10 mouse cellular contexts compared by ENCODE assay signal in genomic region chr13:114895896-114896295, GRCm38 (mm10). TPM values are rescaled to one million over a fixed set of nuclear protein-coding genes. Genes with fewer than 3 reads are reported as not detected.
DNase-seq lines count a peak whose midpoint lies in the region; ATAC-seq and TF ChIP-seq lines count a peak whose summit lies in the region.
"Had no signal": no experiment of that assay in that cellular context is flagged by ENCODE, and none has a peak within 500 bp of the region (broad histone marks: within the 10 kb centered on the region; RNA-seq: fewer than 3 reads in every experiment).

No protein-coding gene starts in this region.

- peak; percentile 97 for TF ChIP-seq EP300 in lung, postnatal 0 days (IDR thresholded peaks at IDR 0.05)

- peak; percentile 94 for ATAC-seq in inflammation-experienced regulatory T-cells, adult 6 months
- peak; percentile 82 for ATAC-seq in lung, postnatal 0 days
- ATAC-seq in frontal cortex, adult (ENCODE audit: low TSS enrichment), result no peak
- ATAC-seq in neural tube, embryonic 15.5 days (ENCODE audit: low FRiP score), result no peak

- H3K36me3 ChIP-seq in lung, postnatal 0 days (ENCODE audit: insufficient read depth, low read length), result no peaks in the 10 kb centered on the region
- H3K36me3 ChIP-seq in neural tube, embryonic 15.5 days, result no peaks in the 10 kb centered on the region
- H3K36me3 ChIP-seq: forebrain, embryonic 10.5 days; stomach, embryonic 15.5 days had no signal

- peak overlapping the region; percentile 74 for H3K27ac ChIP-seq in lung, postnatal 0 days (ENCODE audit: low read length)
- no peak overlapping the region for H3K27ac ChIP-seq in neural tube, embryonic 15.5 days (replicated peaks)
- H3K27ac ChIP-seq: forebrain, embryonic 10.5 days; stomach, embryonic 15.5 days had no signal

- no peak overlapping the region for H3K9ac ChIP-seq in lung, postnatal 0 days (replicated peaks; ENCODE audit: low read depth)
- H3K9ac ChIP-seq in neural tube, embryonic 15.5 days (replicated peaks), result no peak overlapping the region
- H3K9ac ChIP-seq: stomach, embryonic 15.5 days had no signal

- no peaks in the 10 kb centered on the region for H3K9me3 ChIP-seq in lung, postnatal 0 days (ENCODE audit: low read length)
- H3K9me3 ChIP-seq in neural tube, embryonic 15.5 days (replicated peaks), result no peaks in the 10 kb centered on the region
- H3K9me3 ChIP-seq: forebrain, embryonic 10.5 days; stomach, embryonic 15.5 days had no signal

- H3K4me2 ChIP-seq in lung, postnatal 0 days (replicated peaks; ENCODE audit: low read depth, low read length), result no peak overlapping the region
- H3K4me2 ChIP-seq in neural tube, embryonic 15.5 days, result no peak overlapping the region
- H3K4me2 ChIP-seq: stomach, embryonic 15.5 days had no signal

- H3K4me1 ChIP-seq in lung, postnatal 0 days (ENCODE audit: insufficient read depth, low read depth, low read length), result no peaks in the 10 kb centered on the region; the same call in 1 of the 2 replicates
- H3K4me1 ChIP-seq in neural tube, embryonic 15.5 days, result 0 out of 2 replicates have a peak, but pooled peaks cover 2% of the 10 kb centered on the region
- H3K4me1 ChIP-seq: forebrain, embryonic 10.5 days; stomach, embryonic 15.5 days had no signal

- DNase-seq in 3T3-L1 (ENCODE audit: low read depth, low spot score) (peak; percentile 2), R1 (ENCODE audit: low read depth, low spot score) (peak; percentile 3)
- DNase-seq in lung, postnatal 0 days (ENCODE audit: low spot score), result peak; percentile 92
- no peak for DNase-seq in layer of hippocampus, postnatal 14 days (ENCODE audit: low spot score in 2 of 2)
- DNase-seq in left cerebral cortex, postnatal 36 days (ENCODE audit: low spot score in 2 of 2), result no peak

- no peak for TF ChIP-seq CTCF in lung, postnatal 0 days (IDR thresholded peaks at IDR 0.05)

- WGBS in lung, postnatal 0 days, result 16% methylated on average over 7 of the region's 7 CpGs
- 78% methylated on average over 7 of the region's 7 CpGs for WGBS in neural tube, embryonic 15.5 days

- no peaks in the 10 kb centered on the region for H3K27me3 ChIP-seq in lung, postnatal 0 days (replicated peaks; ENCODE audit: insufficient read depth, low read length)
- H3K27me3 ChIP-seq in neural tube, embryonic 15.5 days (replicated peaks), result no peaks in the 10 kb centered on the region
- H3K27me3 ChIP-seq: stomach, embryonic 15.5 days had no signal

- intact Hi-C loops in left cerebral cortex, postnatal 36 days (cut with DNase I), result no loop called here

- H3K4me3 ChIP-seq in lung, postnatal 0 days (ENCODE audit: low read depth, low read length), result no peak overlapping the region
- no peak overlapping the region for H3K4me3 ChIP-seq in neural tube, embryonic 15.5 days (replicated peaks)
- H3K4me3 ChIP-seq: forebrain, embryonic 10.5 days; stomach, embryonic 15.5 days had no signal

RNA-seq across cellular contexts. Expression of gene Itga2, which starts 36.0 kb away (rescaled TPM):
- 1 to 10 TPM; 2.1 to 8.5 (median 3.8) TPM for polyA plus RNA-seq in inflammation-experienced regulatory T-cells, adult 6 months (2017; shearing (Covaris generic))
- 15.2 and 18.8 TPM in 2 replicates for polyA plus RNA-seq in lung, postnatal 0 days (2015; fragmentation: Nextera tagmentation; extraction: Ambion mirVana)
- total RNA-seq in layer of hippocampus, postnatal 14 days (2021), result under 1 TPM; 0.10 to 0.55 TPM
- 1.00 and 1.8 TPM in 2 replicates for polyA plus RNA-seq in neural tube, embryonic 15.5 days (2015; fragmentation: Nextera tagmentation; extraction: Ambion mirVana)
- under 1 TPM in 1 of 2 experiments, not detected in 1; 0.32 TPM for total RNA-seq in left cerebral cortex, postnatal 36 days (2021)

Comparison
In these comparisons a context has a peak if more than half of its experiments do, and no peak if none do; other contexts are left out.
1. DNase-seq: peak in 3T3-L1 (single experiment), R1 (single experiment) and lung, postnatal 0 days (single experiment); none in layer of hippocampus, postnatal 14 days (0 of 2) and left cerebral cortex, postnatal 36 days (0 of 2).
2. ATAC-seq: peak in inflammation-experienced regulatory T-cells, adult 6 months (single experiment) and lung, postnatal 0 days (single experiment); none in frontal cortex, adult (single experiment) and neural tube, embryonic 15.5 days (single experiment).